Mouse (Mus musculus): ENCODE measurements around the gene Golt1b.
"Not testable (repeated sequence)": the region's sequence is repeated elsewhere in the genome, so short reads cannot be mapped to it uniquely, and the experiment has no call there.

The Golt1b gene

DNA sequence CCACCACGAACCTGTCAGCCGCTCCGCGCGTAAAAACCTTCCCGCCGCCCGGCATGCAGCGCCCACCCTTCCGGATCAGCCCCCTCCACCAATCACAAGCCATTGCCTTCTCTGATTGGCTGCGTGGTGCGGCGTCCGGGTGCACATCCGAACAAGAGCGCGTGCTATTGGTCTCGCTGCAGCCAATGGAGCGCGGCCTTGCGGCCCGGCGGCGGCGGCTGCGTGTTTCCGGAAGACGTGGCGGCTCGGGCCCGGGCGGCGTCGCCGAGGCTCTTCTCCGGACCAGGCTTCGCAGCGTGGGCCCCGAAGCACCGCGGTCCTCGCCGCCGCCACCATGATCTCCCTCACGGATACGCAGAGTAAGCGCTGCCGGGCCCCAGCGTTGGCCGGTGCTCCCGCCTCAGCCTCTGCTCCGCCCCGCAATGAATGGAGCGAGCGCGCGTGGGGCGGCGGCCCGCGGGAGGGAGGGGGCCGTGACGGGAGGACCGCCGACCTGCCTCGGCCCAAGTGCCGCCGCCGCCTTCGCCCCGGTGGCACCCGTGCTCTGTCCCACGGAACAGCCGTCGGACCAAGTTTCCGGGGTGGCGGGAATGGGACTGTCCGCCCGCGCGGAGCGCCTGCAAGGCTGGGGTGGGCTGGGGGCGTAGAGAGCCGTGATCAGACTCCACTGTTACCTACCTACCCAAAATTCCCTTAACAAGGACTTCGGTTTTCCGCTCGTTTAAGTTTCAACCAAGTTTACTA, at the start of gene Golt1b, which contains the start of gene Recql:
Golt1b (plus strand) TSS at position 211 of the 744 bp plus-strand sequence.
Recql (minus strand) TSS at position 77 of the 744 bp plus-strand sequence.
- DNase-seq, result peak; percentile 98 to 99

DNA sequence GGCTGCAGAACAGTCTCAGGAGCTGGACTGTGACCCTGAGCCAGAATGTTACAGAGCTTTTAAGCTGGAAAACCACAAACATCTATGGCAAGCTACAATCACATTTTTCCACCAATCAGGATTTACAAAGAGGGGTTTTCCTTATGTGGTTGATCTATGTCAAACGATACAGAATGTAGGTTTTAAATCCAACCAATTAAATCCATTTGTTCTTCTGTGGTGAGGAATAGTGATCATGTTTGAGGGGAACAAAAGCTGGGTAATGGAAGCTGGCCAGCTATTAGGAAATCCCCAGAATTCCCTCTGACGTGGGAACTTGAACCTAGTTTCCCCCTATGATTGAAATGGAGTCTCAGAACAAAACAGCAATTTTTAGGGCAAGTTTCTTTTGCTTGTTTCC, 48.1 kb upstream of the Golt1b start:
- DNase-seq, result no peak

GRCm38 (mm10) chr6:142339576-142339975, 47.4 kb upstream of the Golt1b start:
- DNase-seq, result no peak

DNA sequence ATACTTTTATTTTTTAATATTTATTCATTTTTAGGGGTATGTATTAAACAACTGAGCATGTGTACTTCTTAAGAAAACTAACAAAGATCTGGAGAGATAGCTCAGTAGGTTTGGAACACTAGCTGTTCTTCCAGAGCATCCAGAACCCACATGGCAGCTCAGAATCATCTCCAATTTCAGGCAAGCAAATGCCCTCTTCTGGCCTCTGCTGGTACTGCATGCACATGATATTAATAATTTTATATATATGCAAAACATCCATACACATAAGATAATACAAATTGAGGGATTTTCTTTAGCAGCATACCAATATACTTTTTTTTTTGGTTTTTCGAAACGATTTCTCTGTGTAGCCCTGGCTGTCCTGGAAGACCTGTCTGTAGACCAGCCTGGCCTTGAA, 43.5 kb upstream of the Golt1b start:
- peak; percentile 64 to 76 for DNase-seq

GRCm38 (mm10) chr6:142345440-142346038, 41.5 kb upstream of the Golt1b start, which contains the start of gene Pyroxd1:
TSS of gene Pyroxd1 (plus strand) at chr6:142345654.
- DNase-seq, result peak; percentile 84 to 85

DNA sequence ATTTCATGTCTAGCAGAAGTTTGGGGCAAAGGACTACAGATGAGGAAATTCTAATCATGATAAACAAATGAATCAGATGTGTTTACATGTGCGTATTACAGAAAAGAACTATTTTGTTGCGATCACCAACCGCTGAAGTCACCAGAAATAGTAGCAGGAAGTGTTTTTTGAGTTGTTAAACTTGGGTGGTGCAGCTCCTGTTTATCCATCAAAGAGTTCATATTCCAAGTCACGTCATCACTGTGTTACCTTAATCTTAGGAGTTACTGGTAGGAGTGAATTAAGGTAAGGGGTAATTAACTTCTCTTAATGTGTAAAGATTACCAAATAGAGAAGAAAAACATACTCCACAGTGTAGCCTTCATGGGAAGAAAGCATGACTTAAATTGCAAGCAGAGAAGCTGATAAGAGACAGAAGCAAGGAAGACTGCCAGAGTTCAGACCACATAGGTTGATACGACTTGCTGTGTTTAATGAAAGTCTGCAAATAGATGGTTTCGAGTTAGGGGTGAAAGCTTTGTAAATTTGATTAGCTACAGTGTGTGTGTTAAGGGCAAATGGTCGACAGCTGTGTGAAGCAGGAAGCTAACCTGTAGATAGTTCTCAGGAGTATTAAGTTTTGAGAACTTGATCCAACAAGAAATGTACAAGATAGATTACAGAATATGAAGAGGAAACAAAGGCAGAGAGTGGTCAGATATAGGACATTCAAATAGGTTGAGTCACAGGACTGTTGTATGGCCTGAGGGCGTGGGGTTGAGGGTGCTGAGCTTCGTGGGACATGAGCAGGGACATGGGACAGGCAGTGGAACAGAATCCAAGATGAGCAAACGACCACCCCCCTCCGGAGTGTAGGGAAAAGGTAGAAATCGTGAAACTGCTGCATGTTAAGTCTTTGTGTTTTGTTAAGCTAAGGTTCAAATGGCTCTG, 40.6 kb upstream of the Golt1b start:
- no peak for DNase-seq

DNA sequence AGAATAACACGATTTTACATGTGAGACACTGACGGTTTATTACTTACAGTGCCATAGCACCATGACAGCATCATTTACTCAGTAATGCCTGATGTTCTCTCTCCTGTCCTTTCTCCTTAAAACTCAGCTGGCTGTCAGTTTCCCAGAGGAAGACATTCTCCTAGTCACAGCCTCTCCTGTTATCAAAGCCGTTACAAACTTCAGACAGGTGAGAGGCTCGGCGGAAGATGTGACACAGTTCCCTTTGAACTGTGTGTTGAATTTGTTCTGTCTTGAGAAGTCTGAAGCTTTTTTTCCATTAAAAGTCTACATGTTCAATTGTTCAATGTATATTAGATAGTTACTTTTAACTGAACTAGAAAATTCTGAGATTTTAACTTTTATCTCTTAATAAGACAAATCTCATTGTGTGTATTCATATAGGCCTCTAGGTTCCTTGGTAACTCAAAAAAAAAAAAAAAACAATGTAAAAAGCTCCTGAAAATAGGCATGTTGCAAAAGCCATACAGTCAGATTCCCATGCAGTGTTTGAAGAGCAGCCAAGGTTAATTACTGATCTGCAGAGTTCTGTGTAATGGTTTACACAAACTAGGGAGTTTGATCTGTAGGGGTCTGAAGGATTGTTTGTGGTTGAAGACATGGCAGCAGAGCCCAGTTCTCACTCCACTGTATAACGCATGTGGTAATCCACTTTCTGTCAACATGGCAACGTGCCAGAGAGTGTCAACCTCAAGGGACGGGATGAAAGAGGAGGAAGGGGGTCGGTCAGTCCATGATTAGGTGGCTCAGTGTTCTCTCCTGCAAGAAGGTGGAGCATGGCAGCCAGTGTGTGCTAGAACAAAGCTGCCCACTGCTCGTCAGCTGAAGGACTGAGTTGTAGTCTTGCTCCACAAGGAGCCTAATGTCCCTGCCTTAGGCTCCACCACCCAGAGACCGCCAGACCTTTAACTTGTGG, 39.3 kb upstream of the Golt1b start:
- DNase-seq, result peak in 1 of 2 experiments; percentile 17

GRCm38 (mm10) chr6:142352099-142352498, 34.9 kb upstream of the Golt1b start:
- not testable (repeated sequence) for DNase-seq

DNA sequence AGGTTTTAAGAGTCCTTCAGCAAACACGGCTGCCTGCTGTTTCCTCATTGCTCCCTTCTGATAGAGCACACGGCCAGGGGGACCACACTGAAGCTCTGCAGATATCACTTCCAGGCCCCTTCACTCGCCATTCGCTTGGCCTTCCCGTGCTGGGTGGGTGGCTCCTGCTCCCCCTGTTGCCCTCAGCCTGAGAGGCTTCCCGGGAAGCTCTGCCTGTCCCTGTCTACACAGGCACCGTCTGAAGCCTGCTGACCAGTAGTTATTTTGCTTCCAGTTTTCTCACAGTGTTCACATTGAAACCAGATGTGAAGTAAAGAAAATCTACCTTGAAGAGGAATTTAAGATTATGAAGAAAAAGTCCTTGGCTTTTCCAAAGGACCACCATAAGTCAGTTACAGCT, 29.9 kb upstream of the Golt1b start:
- DNase-seq, result no peak

GRCm38 (mm10) chr6:142362036-142362435, 25.0 kb upstream of the Golt1b start:
- no peak for DNase-seq

- DNase-seq, result peak; percentile 9 to 14
Observed at GRCm38 (mm10) chr6:142363019-142363576, 23.9 kb upstream of the Golt1b start.

- DNase-seq, result no peak
Observed at GRCm38 (mm10) chr6:142365742-142366472, 21.1 kb upstream of the Golt1b start.

GRCm38 (mm10) chr6:142366473-142367018, 20.5 kb upstream of the Golt1b start:
- DNase-seq, result no peak

GRCm38 (mm10) chr6:142367565-142367964, 19.5 kb upstream of the Golt1b start:
- DNase-seq, result no peak

DNA sequence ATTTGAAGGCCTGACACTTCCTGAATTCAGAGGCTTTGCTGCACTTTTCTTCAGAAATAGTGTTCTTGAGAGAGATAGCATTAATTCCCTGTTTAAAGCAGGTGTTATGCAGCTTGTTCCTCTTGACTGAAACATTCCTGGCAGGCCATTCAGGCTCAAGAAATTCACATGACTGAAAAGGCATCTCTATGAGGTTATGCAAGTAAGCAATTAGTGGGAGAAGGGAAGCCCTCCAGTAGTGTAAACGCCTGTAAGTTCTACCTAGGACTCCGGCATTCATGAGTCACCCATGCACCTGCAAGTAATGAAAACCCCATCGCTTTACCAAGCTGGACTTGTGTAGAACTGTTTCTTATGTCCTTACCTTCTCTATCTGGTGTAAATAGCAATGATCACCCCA, 17.5 kb upstream of the Golt1b start:
- no peak for DNase-seq

DNA sequence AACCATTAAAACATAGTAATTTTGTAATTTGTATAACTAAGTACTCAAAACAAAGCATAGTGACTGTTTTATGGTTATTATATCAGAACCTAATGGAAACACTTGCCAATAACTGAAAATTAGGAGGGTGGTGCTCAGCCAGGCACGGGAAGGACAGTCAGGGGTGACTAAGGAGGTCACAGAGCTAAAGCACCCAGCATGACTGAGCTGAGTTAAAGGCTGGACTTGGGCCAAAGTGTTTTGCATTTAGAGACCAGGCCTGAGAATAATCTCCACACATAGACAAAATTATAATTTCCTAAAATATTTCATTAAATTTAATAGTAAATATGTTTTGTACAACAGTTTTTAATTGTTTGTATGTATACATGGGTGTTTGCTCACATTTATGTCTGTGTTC, 9.9 kb upstream of the Golt1b start:
- no peak for DNase-seq

- no peak for DNase-seq
Observed at GRCm38 (mm10) chr6:142378576-142379330, 8.3 kb upstream of the Golt1b start.

DNA sequence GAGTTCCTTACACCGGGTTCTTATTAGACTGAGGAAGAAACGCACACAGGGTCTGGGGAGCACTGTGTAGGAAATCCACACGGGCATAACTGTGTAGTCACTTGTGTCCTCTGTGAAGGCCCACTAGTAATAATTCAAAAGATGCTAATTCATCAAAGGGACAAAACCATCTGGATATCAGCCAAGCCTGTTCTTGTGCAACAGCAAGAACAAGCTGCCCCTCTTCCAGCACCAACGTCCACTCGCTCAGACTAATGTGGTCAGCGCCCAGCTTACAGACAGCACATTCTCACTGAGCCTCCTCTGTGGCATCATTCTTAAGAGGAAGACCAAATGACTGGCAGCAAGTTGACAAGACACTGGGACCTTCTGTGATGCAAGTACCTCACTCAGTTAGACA, 7.1 kb upstream of the Golt1b start:
- DNase-seq, result no peak

DNA sequence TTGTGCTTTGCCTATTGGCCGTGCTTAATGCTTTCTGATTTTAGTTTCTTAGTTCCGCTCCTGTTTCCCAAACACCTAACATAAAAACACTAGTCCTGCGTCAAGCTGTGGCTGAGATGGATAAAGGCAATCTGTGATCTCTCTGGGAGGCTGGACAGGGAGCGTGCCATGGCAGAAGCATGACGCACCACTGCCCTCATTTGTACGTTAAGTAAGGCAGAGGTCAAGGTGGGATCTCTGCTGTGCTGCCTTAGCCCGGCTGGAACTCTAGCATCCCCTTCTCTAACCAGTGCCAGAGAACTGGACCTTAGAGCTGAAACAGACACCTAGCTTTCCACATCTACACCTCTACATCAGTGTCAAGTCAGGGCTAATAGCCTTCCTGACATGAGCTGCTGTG, 5.4 kb upstream of the Golt1b start:
- DNase-seq, result no peak

GRCm38 (mm10) chr6:142384521-142384920, 2.5 kb upstream of the Golt1b start:
- DNase-seq, result no peak

All from cerebellum, postnatal 14 days (tissue).